Mouse (Mus musculus): ENCODE measurements around the gene Snx21. TPM values are rescaled to one million over a fixed set of nuclear protein-coding genes. Genes with fewer than 3 reads are reported as not detected.
A peak's percentile ranks its signal among the peaks of the same experiment; 100 is the strongest.

The Snx21 gene
- total and polyA plus RNA-seq, 3 experiments: 3.8 to 7.7 TPM; not detected in 1

DNA sequence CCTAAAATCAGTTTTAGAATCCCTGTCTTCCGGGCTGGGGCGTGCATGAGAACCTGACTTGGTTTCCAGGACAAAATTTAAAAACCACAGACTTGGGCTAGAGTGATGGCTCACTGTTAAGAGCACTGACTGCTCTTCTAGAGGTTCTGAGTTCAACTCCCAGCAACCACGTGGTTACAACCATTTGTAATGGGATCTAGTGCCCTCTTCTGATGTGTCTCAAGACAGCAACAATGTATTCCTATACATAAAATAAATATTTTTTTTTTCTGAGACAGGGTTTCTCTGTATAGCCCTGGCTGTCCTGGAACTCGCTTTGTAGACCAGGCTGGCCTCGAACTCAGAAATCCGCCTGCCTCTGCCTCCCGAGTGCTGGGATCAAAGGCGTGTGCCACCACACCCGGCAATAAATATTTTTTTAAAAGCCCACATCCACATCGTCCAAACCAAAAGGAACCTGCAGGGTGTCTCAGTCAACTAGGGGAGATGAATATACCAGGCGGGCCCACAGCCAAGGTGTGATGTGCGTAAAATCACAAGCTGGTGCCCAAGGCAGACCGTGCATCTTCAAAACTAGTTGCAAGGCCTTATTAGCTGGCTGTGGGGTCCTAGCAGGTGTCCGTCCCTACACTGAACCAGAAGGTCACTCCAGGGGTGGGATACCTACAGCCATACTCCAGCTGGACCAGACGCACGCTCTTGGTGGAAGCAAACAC lies 46.6 kb downstream of the Snx21 start (continued):
- TF ChIP-seq MAZ (IDR thresholded peaks at IDR 0.05; ENCODE audit: low read depth, low read length) (no peak), TCF12 (IDR thresholded peaks at IDR 0.05; ENCODE audit: low read depth, low read length) (no peak), MYC (IDR thresholded peaks at IDR 0.05; ENCODE audit: low read depth, low read length) (peak; percentile 76; the same call in 1 of the 2 replicates), NELFE (IDR thresholded peaks at IDR 0.05; ENCODE audit: low read depth, low read length) (no peak), KAT2A (conservative IDR thresholded peaks at IDR 0.05; ENCODE audit: low read depth, low read length) (no peak), TAL1 (IDR thresholded peaks at IDR 0.05; ENCODE audit: low read length) (no peak), ZNF384 (IDR thresholded peaks at IDR 0.05; ENCODE audit: low read depth, low read length) (peak; percentile 58; the same call in 1 of the 2 replicates), MEF2A (IDR thresholded peaks at IDR 0.05; ENCODE audit: extremely low read depth, insufficient replicate concordance, low read depth, low read length, poor library complexity, severe bottlenecking) (no peak), RCOR1 (IDR thresholded peaks at IDR 0.05; ENCODE audit: low read depth, low read length) (no peak)

DNA sequence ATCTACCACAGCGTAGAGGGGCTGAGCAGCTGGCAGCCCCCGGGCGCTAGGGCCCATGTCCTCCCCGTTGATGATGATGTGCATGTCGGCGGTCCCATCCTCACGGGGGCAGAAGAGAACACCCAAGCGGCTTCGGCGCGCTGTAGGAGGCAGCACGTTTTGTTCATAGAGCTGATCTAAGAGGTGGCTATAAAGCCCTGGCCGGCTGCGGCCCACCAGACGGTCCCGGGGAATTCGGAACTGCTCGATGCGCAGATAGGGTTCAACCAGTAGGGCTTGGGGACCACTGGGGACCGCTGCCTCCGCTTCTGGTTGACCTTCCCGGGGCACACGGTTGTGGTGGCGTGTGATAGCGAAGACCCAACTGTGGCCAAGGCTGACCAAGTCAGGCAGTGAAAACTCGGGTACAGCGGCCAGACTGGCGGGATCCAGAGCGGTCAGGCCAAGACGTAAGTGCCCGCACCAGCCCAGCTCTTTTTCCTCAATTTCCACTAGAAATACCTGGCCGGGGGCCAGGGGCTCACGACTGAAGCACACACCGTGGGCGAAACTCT lies 47.2 kb downstream of the Snx21 start, which contains the start of gene Ctsa:
Gene Ctsa, plus strand, starts transcription at position 126 of the 554 bp plus-strand sequence.
- H3K79me2 ChIP-seq (ENCODE audit: control insufficient read depth, insufficient read depth, low read length, poor library complexity): peaks cover 18% of the 10 kb centered on the region
- peak; percentile 87 for DNase-seq (ENCODE audit: low read depth, low spot score)
- TF ChIP-seq NRF1 (IDR thresholded peaks at IDR 0.05; ENCODE audit: insufficient read depth, low read depth, low read length, poor library complexity, severe bottlenecking): 0 out of 2 replicates have a peak, but pooled peaks have one; percentile 20
- TF ChIP-seq SIN3A (IDR thresholded peaks at IDR 0.05; ENCODE audit: low read length): no peak
- 0 out of 2 replicates have a peak, but pooled peaks have one; percentile 6 for TF ChIP-seq USF1 (IDR thresholded peaks at IDR 0.05; ENCODE audit: low read depth, low read length)
- no peak for TF ChIP-seq E2F4 (IDR thresholded peaks at IDR 0.05; ENCODE audit: borderline replicate concordance, low read depth, low read length)
- TF ChIP-seq POLR2AphosphoS5 (IDR thresholded peaks at IDR 0.05; ENCODE audit: borderline replicate concordance, low read depth, low read length): no peak
- peak; percentile 51 for TF ChIP-seq MAX (IDR thresholded peaks at IDR 0.05; ENCODE audit: low read length)
- TF ChIP-seq ZMIZ1 (IDR thresholded peaks at IDR 0.05; ENCODE audit: low read depth, low read length): peak; percentile 36; the same call in 1 of the 2 replicates
- TF ChIP-seq TCF12 (IDR thresholded peaks at IDR 0.05; ENCODE audit: low read depth, low read length): no peak
- no peak for TF ChIP-seq MYB (IDR thresholded peaks at IDR 0.05; ENCODE audit: low read depth, low read length)
- 0 out of 2 replicates have a peak, but pooled peaks have one; percentile 2 for TF ChIP-seq JUND (IDR thresholded peaks at IDR 0.05; ENCODE audit: low read depth, low read length)
- no peak for TF ChIP-seq ETS1 (IDR thresholded peaks at IDR 0.05; ENCODE audit: low read depth, low read length)
- TF ChIP-seq ZC3H11A (IDR thresholded peaks at IDR 0.05; ENCODE audit: low read depth, low read length): no peak
- TF ChIP-seq NELFE (IDR thresholded peaks at IDR 0.05; ENCODE audit: low read depth, low read length): peak; percentile 69
- TF ChIP-seq CHD1 (IDR thresholded peaks at IDR 0.05; ENCODE audit: low read depth, low read length): no peak
- TF ChIP-seq SMC3 (IDR thresholded peaks at IDR 0.05; ENCODE audit: low read depth, low read length): peak; percentile 35
- no peak for TF ChIP-seq TAL1 (IDR thresholded peaks at IDR 0.05; ENCODE audit: low read length)
- no peak for TF ChIP-seq ZKSCAN1 (IDR thresholded peaks at IDR 0.05; ENCODE audit: low read depth, low read length)
- TF ChIP-seq RAD21 (IDR thresholded peaks at IDR 0.05; ENCODE audit: low read depth, low read length): peak; percentile 25
- peak; percentile 78 for TF ChIP-seq MXI1 (IDR thresholded peaks at IDR 0.05; ENCODE audit: low read depth, low read length)
- TF ChIP-seq BHLHE40 (IDR thresholded peaks at IDR 0.05; ENCODE audit: borderline replicate concordance, low read depth, low read length): no peak
- TF ChIP-seq POLR2A (IDR thresholded peaks at IDR 0.05; ENCODE audit: control insufficient read depth in 1 of 2, insufficient read depth in 1 of 2, low read depth in 1 of 2, low read length in 2 of 2, poor library complexity in 1 of 2): peak; percentile 56; a peak in 2 of 4 replicates
- TF ChIP-seq HCFC1 (IDR thresholded peaks at IDR 0.05; ENCODE audit: low read depth, low read length): no peak
- no peak for TF ChIP-seq MAZ (IDR thresholded peaks at IDR 0.05; ENCODE audit: low read depth, low read length)
- TF ChIP-seq ZNF384 (IDR thresholded peaks at IDR 0.05; ENCODE audit: low read depth, low read length): no peak
- TF ChIP-seq CTCF (IDR thresholded peaks at IDR 0.05 in 2 of 3, conservative IDR thresholded peaks at IDR 0.05 in 1 of 3; ENCODE audit: control insufficient read depth in 1 of 3, insufficient read depth in 1 of 3, low read depth in 2 of 3, low read length in 3 of 3, poor library complexity in 1 of 3, severe bottlenecking in 1 of 3): peak; percentile 37 to 64 (median 61)
- 0 out of 2 replicates have a peak, but pooled peaks have one; percentile 46 for TF ChIP-seq UBTF (IDR thresholded peaks at IDR 0.05; ENCODE audit: borderline replicate concordance, insufficient read depth, low read depth, low read length)
- TF ChIP-seq GATA1 (IDR thresholded peaks at IDR 0.05; ENCODE audit: low read depth, low read length): no peak

More for the DNA sequence above, 47.2 kb downstream of the Snx21 start, which contains the start of gene Ctsa:
- H3K27me3 ChIP-seq (ENCODE audit: control insufficient read depth in 1 of 2, insufficient read depth in 2 of 2, low read length in 2 of 2): no peaks in the 10 kb centered on the region
- peak within 1 kb of the TSS; percentile 56 to 86 for H3K4me3 ChIP-seq (ENCODE audit: control insufficient read depth in 1 of 2, insufficient read depth in 1 of 2, low read depth in 2 of 2, low read length in 2 of 2)
- H3K9ac ChIP-seq (ENCODE audit: control insufficient read depth, low read depth, low read length, poor library complexity, severe bottlenecking): peak within 1 kb of the TSS; percentile 82
- H3K27ac ChIP-seq (ENCODE audit: control insufficient read depth, low read depth, low read length): peak within 1 kb of the TSS; percentile 51
- H3K36me3 ChIP-seq (ENCODE audit: control insufficient read depth in 1 of 2, insufficient read depth in 2 of 2, low read length in 2 of 2): peaks cover 2 to 4% of the 10 kb centered on the region in 2 experiments; a peak in 1 of 4 replicates
- H3K4me1 ChIP-seq (ENCODE audit: control insufficient read depth in 1 of 2, insufficient read depth in 2 of 2, low read length in 2 of 2): peaks cover 0 to 7% of the 10 kb centered on the region in 2 experiments; a peak in 2 of 4 replicates
- no peaks in the 10 kb centered on the region for H3K9me3 ChIP-seq (replicated peaks; ENCODE audit: insufficient read depth, low read length)
